In the genomic region with DNA sequence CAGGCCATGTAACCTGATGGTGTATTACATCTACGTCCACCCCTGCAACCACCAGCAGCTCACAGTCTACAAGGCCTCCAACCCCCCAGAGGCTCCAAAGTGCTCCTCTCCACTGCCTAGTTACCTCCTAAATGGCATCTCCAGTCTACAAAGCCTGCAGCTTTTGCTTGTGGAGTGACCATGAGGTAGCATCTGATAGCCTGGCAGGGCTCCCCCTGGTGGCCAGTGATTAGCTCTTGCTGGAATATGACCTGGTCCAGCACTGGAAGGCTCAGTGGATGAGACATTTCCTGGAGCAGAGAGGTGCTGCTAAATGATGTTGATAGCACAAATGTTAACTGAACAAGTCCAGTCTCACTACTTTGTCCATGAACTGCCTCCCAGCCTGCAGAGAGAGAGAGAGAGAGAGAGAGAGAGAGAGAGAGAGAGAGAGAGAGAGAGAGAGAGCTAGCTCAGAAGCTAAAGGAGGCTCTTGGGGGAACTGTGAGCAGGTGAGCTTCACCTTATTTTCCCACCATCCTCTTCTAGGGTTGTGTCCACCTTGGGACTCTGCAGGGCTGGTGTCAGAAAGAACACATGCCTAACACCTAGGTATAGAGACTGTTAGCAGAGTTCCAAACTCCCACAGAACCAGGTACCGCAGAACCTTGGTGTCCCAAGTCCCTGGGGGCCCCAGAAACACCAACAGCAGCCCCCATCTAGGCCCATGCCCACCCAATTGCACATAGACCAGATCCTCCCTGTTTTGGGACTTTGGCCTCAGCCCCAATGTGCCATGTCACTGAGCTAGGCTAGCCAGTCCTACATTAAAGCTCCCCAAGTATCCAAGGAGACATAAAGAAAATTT, we compare ENCODE assay signal across 8 mouse cellular contexts. TPM values are rescaled to one million over a fixed set of nuclear protein-coding genes. Genes with fewer than 3 reads are reported as not detected.
DNase-seq lines count a peak whose midpoint lies in the region; TF ChIP-seq lines count a peak whose summit lies in the region.

No protein-coding gene starts in this region.

- no peak overlapping the region for H3K4me3 ChIP-seq in ES-E14 (ENCODE audit: insufficient read depth in 1 of 2, low read depth in 1 of 2, low read length in 2 of 2, poor library complexity in 1 of 2, severe bottlenecking in 1 of 2)
- no peak overlapping the region for H3K4me3 ChIP-seq in forebrain, embryonic 10.5 days

- peak; percentile 72 for DNase-seq in ES-E14 (ENCODE audit: low read depth, low spot score)
- DNase-seq in c-Kit-positive CD71-negative TER-119-negative erythroid progenitor cells, embryonic 14.5 days (ENCODE audit: low read depth) = peak; percentile 51
- peak; percentile 84 for DNase-seq in forebrain, embryonic 10.5 days (ENCODE audit: extremely low spot score, low spot score)
- DNase-seq in heart, postnatal 10 days = peak; percentile 78 to 87
- DNase-seq in kidney, postnatal 36 days = peak; percentile 66 to 93
- DNase-seq in lung, adult 18-20 months = peak; percentile 45 to 47
- DNase-seq in retina, embryonic 14.5 days (ENCODE audit: low spot score) = peak; percentile 92
- DNase-seq in urinary bladder, adult 18-20 months (ENCODE audit: low spot score in 2 of 2) = peak; percentile 62 to 68

- in situ Hi-C loops in ES-E14 (cut with MboI; ENCODE audit: low sequenced_read_pairs in 2 of 2, unreplicated experiment in 2 of 2) = no loop called here

- H3K27ac ChIP-seq in ES-E14 (ENCODE audit: insufficient read depth, low read depth, low read length, poor library complexity, severe bottlenecking) = no peak overlapping the region
- H3K27ac ChIP-seq in forebrain, embryonic 10.5 days = peak overlapping the region; percentile 72

- H3K4me1 ChIP-seq in ES-E14 (ENCODE audit: control insufficient read depth in 2 of 2, insufficient read depth in 2 of 2, low read length in 2 of 2, poor library complexity in 1 of 2) = no peaks in the 10 kb centered on the region
- peaks cover 28% of the 10 kb centered on the region for H3K4me1 ChIP-seq in forebrain, embryonic 10.5 days

- no peaks in the 10 kb centered on the region for H3K36me3 ChIP-seq in ES-E14 (ENCODE audit: control insufficient read depth, insufficient read depth, low read length, poor library complexity, severe bottlenecking)
- H3K36me3 ChIP-seq in forebrain, embryonic 10.5 days (replicated peaks) = no peaks in the 10 kb centered on the region

- no peak overlapping the region for H3K9ac ChIP-seq in ES-E14 (ENCODE audit: insufficient read depth, low read depth, low read length, poor library complexity, severe bottlenecking)

- H3K9me3 ChIP-seq in ES-E14 (ENCODE audit: control insufficient read depth, insufficient read depth, low read depth, low read length) = no peaks in the 10 kb centered on the region
- H3K9me3 ChIP-seq in forebrain, embryonic 10.5 days = no peaks in the 10 kb centered on the region

- 97% methylated on average over 2 of the region's 2 CpGs for WGBS in forebrain, embryonic 10.5 days

- H3K27me3 ChIP-seq in forebrain, embryonic 10.5 days (ENCODE audit: poor library complexity, severe bottlenecking) = peaks cover 94% of the 10 kb centered on the region

- intact Hi-C loops in heart, postnatal 10 days (cut with DNase I) = loop anchor here (1.0 to 5.0 kb wide), 2 partner anchors 79 to 204 kb away; no protein-coding TSS in a partner anchor

TF ChIP-seq in ES-E14, 5 proteins besides CTCF, POLR2A, EP300 and RAD21:
- TF ChIP-seq MAFK (IDR thresholded peaks at IDR 0.05; ENCODE audit: insufficient read depth, low read depth, low read length) (no peak), CHD2 (IDR thresholded peaks at IDR 0.05; ENCODE audit: low read depth, low read length) (no peak), HCFC1 (IDR thresholded peaks at IDR 0.05; ENCODE audit: borderline replicate concordance, insufficient read depth, low read length) (no peak), ZC3H11A (IDR thresholded peaks at IDR 0.05; ENCODE audit: borderline replicate concordance, low read depth, low read length) (no peak), ZNF384 (IDR thresholded peaks at IDR 0.05; ENCODE audit: low read depth, low read length) (no peak)

RNA-seq across cellular contexts. Expression of a gene that starts 43.3 kb away (rescaled TPM):
- 1.3 and 1.6 TPM in 2 replicates for total RNA-seq in ES-E14 (2012; rRNA removed)
- polyA plus RNA-seq in forebrain, embryonic 10.5 days (2016; fragmentation: Nextera tagmentation; extraction: Ambion mirVana) = 21.9 and 29.6 TPM in 2 replicates
- 1 to 10 TPM; 2.0 to 2.8 TPM for total RNA-seq in heart, postnatal 10 days (2021)
